Mouse (Mus musculus) heart, adult 18-20 months (tissue): ENCODE results near the gene Stard10. TPM values are rescaled to one million over a fixed set of nuclear protein-coding genes. Genes with fewer than 3 reads are reported as not detected.

Experiments used
- DNase-seq, 2 experiments: peaks; one replicate each; pipeline ENCODE4 v3.0.0; 2021 to 2022; ENCODE audit warnings: mixed read lengths in 1 of 2
- long read RNA-seq, 2 experiments: library from polyadenylated mRNA; stranded (forward); transcript quantifications; one replicate each; pipeline ENCODE4 v2.0.0; 2021
- total RNA-seq, 2 experiments: library from RNA; stranded (reverse); gene quantifications; 2 replicates each; pipeline ENCODE4 v1.2.3; 2021

The Stard10 gene
- total RNA-seq, result 10 to 100 TPM; 68.5 to 72.5 TPM
- long read RNA-seq, experiment 1, transcript Stard10-201 (7 exons, 1,400 nt), result major isoform, 43 of 51 reads
- long read RNA-seq, experiment 1, partial matches to known transcripts, result 2 of 51 reads
- long read RNA-seq, experiment 1, other reads (novel, unspliced or antisense), result 6 of 51 reads
- long read RNA-seq, experiment 2, transcript Stard10-201 (7 exons, 1,400 nt), result major isoform, 38 of 46 reads
- long read RNA-seq, experiment 2, partial matches to known transcripts, result 2 of 46 reads
- long read RNA-seq, experiment 2, other reads (novel, unspliced or antisense), result 6 of 46 reads

- no peak for DNase-seq
Observed at GRCm38 (mm10) chr7:101317014-101317413, at the start of gene Stard10. Stard10 (plus strand) TSS chr7:101317086.

GRCm38 (mm10) chr7:101267457-101268259, 49.2 kb upstream of the Stard10 start:
- DNase-seq, result peak; percentile 39 to 56

- DNase-seq, result no peak
Observed at GRCm38 (mm10) chr7:101271602-101272001, 45.3 kb upstream of the Stard10 start.

GRCm38 (mm10) chr7:101272466-101273160, 44.3 kb upstream of the Stard10 start:
- no peak for DNase-seq

- DNase-seq, result no peak
Observed at GRCm38 (mm10) chr7:101282721-101283120, 34.2 kb upstream of the Stard10 start.

GRCm38 (mm10) chr7:101284504-101284903, 32.4 kb upstream of the Stard10 start:
- DNase-seq, result no peak

- no peak for DNase-seq
Observed at GRCm38 (mm10) chr7:101286891-101287290, 30.0 kb upstream of the Stard10 start.

GRCm38 (mm10) chr7:101287820-101288219, 29.1 kb upstream of the Stard10 start:
- DNase-seq, result no peak

- peak; percentile 51 to 79 for DNase-seq
Observed at GRCm38 (mm10) chr7:101288436-101288835, 28.4 kb upstream of the Stard10 start.

- no peak for DNase-seq
Observed at GRCm38 (mm10) chr7:101290401-101290800, 26.5 kb upstream of the Stard10 start.

- no peak for DNase-seq
Observed at GRCm38 (mm10) chr7:101291211-101291610, 25.7 kb upstream of the Stard10 start.

GRCm38 (mm10) chr7:101291641-101292040, 25.2 kb upstream of the Stard10 start:
- no peak for DNase-seq

GRCm38 (mm10) chr7:101292086-101292485, 24.8 kb upstream of the Stard10 start:
- DNase-seq, result no peak

GRCm38 (mm10) chr7:101292696-101293095, 24.2 kb upstream of the Stard10 start:
- DNase-seq, result no peak

- DNase-seq, result no peak
Observed at GRCm38 (mm10) chr7:101293138-101293537, 23.7 kb upstream of the Stard10 start.

GRCm38 (mm10) chr7:101293611-101294010, 23.3 kb upstream of the Stard10 start:
- DNase-seq, result no peak

- DNase-seq, result no peak
Observed at GRCm38 (mm10) chr7:101295438-101295837, 21.4 kb upstream of the Stard10 start.

GRCm38 (mm10) chr7:101296252-101297022, 20.4 kb upstream of the Stard10 start:
- DNase-seq, result peak; percentile 50 to 58

GRCm38 (mm10) chr7:101297023-101297405, 19.9 kb upstream of the Stard10 start:
- DNase-seq, result no peak

GRCm38 (mm10) chr7:101298375-101298774, 18.5 kb upstream of the Stard10 start:
- no peak for DNase-seq

GRCm38 (mm10) chr7:101301361-101301880, 15.5 kb upstream of the Stard10 start:
- no peak for DNase-seq
